Mouse (Mus musculus) myocyte (in vitro differentiated cells): ENCODE results near the gene Hao1.

Experiments used
- CEBPB ChIP-seq: IDR thresholded peaks from 2 replicates; pipeline ENCODE4 v1.6.1; 2011; ENCODE audit warnings: mild to moderate bottlenecking, moderate library complexity; ENCODE audit not compliant: poor library complexity, insufficient read depth, severe bottlenecking
- MYOG ChIP-seq, 3 experiments: IDR thresholded peaks; one replicate each; pipeline ENCODE4 v1.6.1; 2011; ENCODE audit warnings: control low read depth in 2 of 3, low read depth in 2 of 3, mild to moderate bottlenecking in 2 of 3; ENCODE audit not compliant: insufficient read length in 2 of 3, control insufficient read depth in 1 of 3, insufficient read depth in 1 of 3
- POLR2A ChIP-seq: IDR thresholded peaks from one replicate; pipeline ENCODE4 v1.6.1; 2011; ENCODE audit warnings: low read depth, mild to moderate bottlenecking, control low read depth, moderate library complexity; ENCODE audit not compliant: insufficient read length
- POLR2AphosphoS2 ChIP-seq: IDR thresholded peaks from one replicate; pipeline ENCODE4 v1.6.1; 2011; ENCODE audit warnings: low read depth, control low read depth; ENCODE audit not compliant: insufficient read length
- TCF12 ChIP-seq: IDR thresholded peaks from one replicate; pipeline ENCODE4 v1.6.1; 2011; ENCODE audit warnings: mild to moderate bottlenecking, control low read depth; ENCODE audit not compliant: poor library complexity, insufficient read depth, severe bottlenecking
- USF1 ChIP-seq: IDR thresholded peaks from one replicate; pipeline ENCODE4 v1.6.1; 2011; ENCODE audit warnings: low read depth, mild to moderate bottlenecking, control low read depth, moderate library complexity

DNA sequence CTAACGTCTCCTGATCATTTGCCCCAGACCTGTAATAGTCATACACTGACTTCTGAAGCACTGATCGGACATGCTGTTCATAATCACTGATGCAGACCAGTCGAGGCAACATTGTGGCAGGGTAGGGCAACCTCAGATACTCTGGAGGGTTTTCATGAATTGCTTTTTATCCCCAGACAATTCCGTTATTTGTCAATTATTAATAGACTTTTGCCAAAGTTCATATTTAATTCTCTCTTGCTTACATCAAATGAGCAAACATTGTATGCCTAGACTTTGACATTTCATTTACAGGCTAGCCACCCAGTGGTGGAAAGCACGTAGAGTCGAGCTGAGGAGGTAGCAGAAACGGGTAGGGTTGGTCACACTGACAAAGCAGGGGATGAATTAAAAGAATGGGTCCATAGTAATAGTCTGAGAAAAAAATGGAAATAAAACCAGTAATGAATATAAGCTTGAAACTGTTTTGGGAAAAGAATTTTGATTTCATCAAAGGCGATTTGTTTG is at the start of gene Hao1:
- TF ChIP-seq POLR2A (no peak), TCF12 (no peak), USF1 (no peak), MYOG (IDR thresholded peaks at IDR 0.05; ENCODE audit: control insufficient read depth in 1 of 3, insufficient read depth in 1 of 3, insufficient read length in 2 of 3, low read depth in 2 of 3) (no peak), POLR2AphosphoS2 (no peak), CEBPB (no peak)
